Mouse (Mus musculus): ENCODE measurements at regions not wholly inside any gene's neighbourhood (a gene's known extent, or its start where the extent isn't known, plus 50 kb on each side); places are given as distances from the start of the nearest gene placed in this dataset.

GRCm38 (mm10) chr9:101710611-101711071 is 151.0 kb upstream of the 9630041A04Rik start:
- Histone ChIP-seq H3K4me1 (ENCODE audit: control insufficient read depth in 1 of 2, insufficient read depth in 2 of 2, low read length in 2 of 2) (no peaks in the 10 kb centered on the region), H3K9me3 (replicated peaks; ENCODE audit: insufficient read depth, low read length) (no peaks in the 10 kb centered on the region), H3K79me2 (ENCODE audit: control insufficient read depth, insufficient read depth, low read length, poor library complexity) (no peaks in the 10 kb centered on the region), H3K36me3 (ENCODE audit: control insufficient read depth in 1 of 2, insufficient read depth in 2 of 2, low read length in 2 of 2) (no peaks in the 10 kb centered on the region), H3K27me3 (ENCODE audit: control insufficient read depth in 1 of 2, insufficient read depth in 2 of 2, low read length in 2 of 2) (no peaks in the 10 kb centered on the region), H3K27ac (ENCODE audit: control insufficient read depth, low read depth, low read length) (no peak overlapping the region), H3K9ac (ENCODE audit: control insufficient read depth, low read depth, low read length, poor library complexity, severe bottlenecking) (no peak overlapping the region), H3K4me3 (ENCODE audit: control insufficient read depth in 1 of 2, insufficient read depth in 1 of 2, low read depth in 2 of 2, low read length in 2 of 2) (no peak overlapping the region)
- TF ChIP-seq MEF2A (IDR thresholded peaks at IDR 0.05; ENCODE audit: extremely low read depth, insufficient replicate concordance, low read depth, low read length, poor library complexity, severe bottlenecking): no peak
- no peak for TF ChIP-seq MYC (IDR thresholded peaks at IDR 0.05; ENCODE audit: low read depth, low read length)
- TF ChIP-seq ETS1 (IDR thresholded peaks at IDR 0.05; ENCODE audit: low read depth, low read length): no peak
- TF ChIP-seq CTCF (IDR thresholded peaks at IDR 0.05 in 2 of 3, conservative IDR thresholded peaks at IDR 0.05 in 1 of 3; ENCODE audit: control insufficient read depth in 1 of 3, insufficient read depth in 1 of 3, low read depth in 2 of 3, low read length in 3 of 3, poor library complexity in 1 of 3, severe bottlenecking in 1 of 3): no peak
- TF ChIP-seq TAL1 (IDR thresholded peaks at IDR 0.05; ENCODE audit: low read length): no peak
- no peak for DNase-seq (ENCODE audit: low read depth, low spot score)

- Histone ChIP-seq H3K4me1 (ENCODE audit: control insufficient read depth in 1 of 2, insufficient read depth in 2 of 2, low read length in 2 of 2) (no peaks in the 10 kb centered on the region), H3K27ac (ENCODE audit: control insufficient read depth, low read depth, low read length) (no peak overlapping the region), H3K4me3 (ENCODE audit: control insufficient read depth in 1 of 2, insufficient read depth in 1 of 2, low read depth in 2 of 2, low read length in 2 of 2) (no peak overlapping the region), H3K36me3 (ENCODE audit: control insufficient read depth in 1 of 2, insufficient read depth in 2 of 2, low read length in 2 of 2) (no peaks in the 10 kb centered on the region), H3K9me3 (replicated peaks; ENCODE audit: insufficient read depth, low read length) (no peaks in the 10 kb centered on the region), H3K79me2 (ENCODE audit: control insufficient read depth, insufficient read depth, low read length, poor library complexity) (no peaks in the 10 kb centered on the region), H3K9ac (ENCODE audit: control insufficient read depth, low read depth, low read length, poor library complexity, severe bottlenecking) (no peak overlapping the region), H3K27me3 (ENCODE audit: control insufficient read depth in 1 of 2, insufficient read depth in 2 of 2, low read length in 2 of 2) (no peaks in the 10 kb centered on the region)
- TF ChIP-seq SMC3 (IDR thresholded peaks at IDR 0.05; ENCODE audit: low read depth, low read length) (no peak), TAL1 (IDR thresholded peaks at IDR 0.05; ENCODE audit: low read length) (no peak), USF1 (IDR thresholded peaks at IDR 0.05; ENCODE audit: low read depth, low read length) (no peak), POLR2A (IDR thresholded peaks at IDR 0.05; ENCODE audit: control insufficient read depth in 1 of 2, insufficient read depth in 1 of 2, low read depth in 1 of 2, low read length in 2 of 2, poor library complexity in 1 of 2) (no peak), MAZ (IDR thresholded peaks at IDR 0.05; ENCODE audit: low read depth, low read length) (no peak), POLR2AphosphoS5 (IDR thresholded peaks at IDR 0.05; ENCODE audit: borderline replicate concordance, low read depth, low read length) (no peak), GABPA (IDR thresholded peaks at IDR 0.05; ENCODE audit: low read depth, low read length) (no peak), ETS1 (IDR thresholded peaks at IDR 0.05; ENCODE audit: low read depth, low read length) (no peak)
- no peak for DNase-seq (ENCODE audit: low read depth, low spot score)
Observed at GRCm38 (mm10) chr9:101700368-101700767, 161.3 kb upstream of the 9630041A04Rik start.

GRCm38 (mm10) chr9:101694054-101694453 is 167.6 kb upstream of the 9630041A04Rik start:
- Histone ChIP-seq H3K9me3 (replicated peaks; ENCODE audit: insufficient read depth, low read length) (no peaks in the 10 kb centered on the region), H3K4me3 (ENCODE audit: control insufficient read depth in 1 of 2, insufficient read depth in 1 of 2, low read depth in 2 of 2, low read length in 2 of 2) (no peak overlapping the region), H3K27me3 (ENCODE audit: control insufficient read depth in 1 of 2, insufficient read depth in 2 of 2, low read length in 2 of 2) (no peaks in the 10 kb centered on the region), H3K9ac (ENCODE audit: control insufficient read depth, low read depth, low read length, poor library complexity, severe bottlenecking) (no peak overlapping the region), H3K36me3 (ENCODE audit: control insufficient read depth in 1 of 2, insufficient read depth in 2 of 2, low read length in 2 of 2) (no peaks in the 10 kb centered on the region), H3K79me2 (ENCODE audit: control insufficient read depth, insufficient read depth, low read length, poor library complexity) (no peaks in the 10 kb centered on the region), H3K4me1 (ENCODE audit: control insufficient read depth in 1 of 2, insufficient read depth in 2 of 2, low read length in 2 of 2) (no peaks in the 10 kb centered on the region), H3K27ac (ENCODE audit: control insufficient read depth, low read depth, low read length) (no peak overlapping the region)
- TF ChIP-seq UBTF (IDR thresholded peaks at IDR 0.05; ENCODE audit: borderline replicate concordance, insufficient read depth, low read depth, low read length) (no peak), MXI1 (IDR thresholded peaks at IDR 0.05; ENCODE audit: low read depth, low read length) (no peak), GATA1 (IDR thresholded peaks at IDR 0.05; ENCODE audit: low read depth, low read length) (no peak), SMC3 (IDR thresholded peaks at IDR 0.05; ENCODE audit: low read depth, low read length) (no peak), JUND (IDR thresholded peaks at IDR 0.05; ENCODE audit: low read depth, low read length) (no peak), HCFC1 (IDR thresholded peaks at IDR 0.05; ENCODE audit: low read depth, low read length) (no peak), ZNF384 (IDR thresholded peaks at IDR 0.05; ENCODE audit: low read depth, low read length) (no peak), POLR2AphosphoS2 (IDR thresholded peaks at IDR 0.05; ENCODE audit: low read length) (no peak), TAL1 (IDR thresholded peaks at IDR 0.05; ENCODE audit: low read length) (no peak), ZKSCAN1 (IDR thresholded peaks at IDR 0.05; ENCODE audit: low read depth, low read length) (no peak), NRF1 (IDR thresholded peaks at IDR 0.05; ENCODE audit: insufficient read depth, low read depth, low read length, poor library complexity, severe bottlenecking) (no peak), TCF12 (IDR thresholded peaks at IDR 0.05; ENCODE audit: low read depth, low read length) (no peak), SIN3A (IDR thresholded peaks at IDR 0.05; ENCODE audit: low read length) (no peak), POLR2AphosphoS5 (IDR thresholded peaks at IDR 0.05; ENCODE audit: borderline replicate concordance, low read depth, low read length) (no peak)
- no peak for DNase-seq (ENCODE audit: low read depth, low spot score)

All from MEL (cell line).